Mouse (Mus musculus): ENCODE measurements around the gene Vamp5. TPM values are rescaled to one million over a fixed set of nuclear protein-coding genes. Genes with fewer than 3 reads are reported as not detected.

Vamp5 gene
- total RNA-seq (2014; fragmentation: Nextera tagmentation) (420 and 424 TPM in 2 replicates), total RNA-seq (2017) (125 and 132 TPM in 2 replicates)

GRCm38 (mm10) chr6:72380131-72380770 is at the start of gene Vamp5:
Vamp5 (minus strand) TSS chr6:72380468.
- ATAC-seq (replicated peaks; ENCODE audit: low FRiP score, low TSS enrichment, poor library complexity, severe bottlenecking) = peak; percentile 72

DNA sequence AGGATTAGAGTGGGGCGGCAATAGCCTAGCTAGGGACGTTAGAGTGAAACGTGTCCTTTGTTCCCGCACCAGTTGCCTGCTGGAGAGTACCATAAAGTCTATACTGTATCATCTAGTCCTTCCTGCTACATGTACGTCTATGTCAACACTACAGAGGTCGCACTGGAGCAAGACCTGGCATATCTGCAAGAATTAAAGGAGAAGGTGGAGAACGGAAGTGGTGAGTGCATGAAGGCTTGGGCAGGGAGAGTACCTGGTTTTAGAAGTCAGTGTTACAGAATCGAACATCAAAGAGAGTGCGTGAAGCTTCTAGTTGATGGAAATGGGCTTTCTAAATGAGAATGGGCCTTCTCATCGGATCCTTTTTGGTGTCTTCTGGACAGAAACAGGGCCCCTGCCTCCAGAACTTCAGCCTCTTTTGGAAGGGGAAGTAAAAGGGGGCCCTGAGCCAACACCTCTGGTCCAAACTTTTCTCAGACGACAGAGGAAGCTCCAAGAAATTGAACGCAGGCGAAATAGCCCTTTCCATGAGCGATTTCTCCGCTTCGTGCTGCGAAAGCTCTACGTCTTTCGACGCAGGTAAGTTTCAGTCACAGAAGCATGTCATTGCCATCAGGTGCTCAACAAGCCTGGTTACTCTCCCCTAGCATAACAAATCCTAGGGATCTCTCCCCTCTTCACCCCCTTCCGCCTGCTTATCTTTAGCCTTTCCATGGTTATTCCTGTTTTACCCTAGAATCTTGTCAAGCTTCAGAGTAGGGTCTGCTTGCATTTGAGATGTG is 49.0 kb upstream of the Vamp5 start:
- ATAC-seq (replicated peaks; ENCODE audit: low FRiP score, low TSS enrichment, poor library complexity, severe bottlenecking) = no peak

GRCm38 (mm10) chr6:72428036-72428435 is 47.8 kb upstream of the Vamp5 start:
- peak; percentile 49 for ATAC-seq (replicated peaks; ENCODE audit: low FRiP score, low TSS enrichment, poor library complexity, severe bottlenecking)

DNA sequence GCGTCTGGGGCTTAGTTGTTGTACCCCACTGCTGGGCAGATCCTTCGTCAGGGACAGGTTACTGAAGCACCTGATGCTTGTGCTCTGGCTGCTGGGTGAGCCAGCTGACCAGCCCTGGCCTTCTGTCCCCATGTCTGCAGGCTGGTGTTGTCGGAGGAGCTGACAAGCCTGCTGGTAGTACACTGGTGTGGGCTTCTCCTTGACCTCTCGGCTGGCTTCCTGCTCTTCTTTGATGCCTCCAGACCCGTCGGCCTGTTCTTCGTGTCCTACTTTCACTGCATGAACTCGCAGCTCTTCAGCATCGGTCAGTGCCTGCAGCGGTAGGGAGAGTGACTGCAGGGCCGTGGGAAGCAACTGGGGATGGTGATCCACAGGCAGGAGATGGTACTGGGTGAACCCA is 45.4 kb upstream of the Vamp5 start:
- no peak for ATAC-seq (replicated peaks; ENCODE audit: low FRiP score, low TSS enrichment, poor library complexity, severe bottlenecking)

GRCm38 (mm10) chr6:72420901-72421300 is 40.6 kb upstream of the Vamp5 start:
- ATAC-seq (replicated peaks; ENCODE audit: low FRiP score, low TSS enrichment, poor library complexity, severe bottlenecking) = no peak

- ATAC-seq (replicated peaks; ENCODE audit: low FRiP score, low TSS enrichment, poor library complexity, severe bottlenecking) = no peak
Observed at GRCm38 (mm10) chr6:72419806-72420205, 39.5 kb upstream of the Vamp5 start.

GRCm38 (mm10) chr6:72418279-72418678 is 38.0 kb upstream of the Vamp5 start:
- no peak for ATAC-seq (replicated peaks; ENCODE audit: low FRiP score, low TSS enrichment, poor library complexity, severe bottlenecking)

DNA sequence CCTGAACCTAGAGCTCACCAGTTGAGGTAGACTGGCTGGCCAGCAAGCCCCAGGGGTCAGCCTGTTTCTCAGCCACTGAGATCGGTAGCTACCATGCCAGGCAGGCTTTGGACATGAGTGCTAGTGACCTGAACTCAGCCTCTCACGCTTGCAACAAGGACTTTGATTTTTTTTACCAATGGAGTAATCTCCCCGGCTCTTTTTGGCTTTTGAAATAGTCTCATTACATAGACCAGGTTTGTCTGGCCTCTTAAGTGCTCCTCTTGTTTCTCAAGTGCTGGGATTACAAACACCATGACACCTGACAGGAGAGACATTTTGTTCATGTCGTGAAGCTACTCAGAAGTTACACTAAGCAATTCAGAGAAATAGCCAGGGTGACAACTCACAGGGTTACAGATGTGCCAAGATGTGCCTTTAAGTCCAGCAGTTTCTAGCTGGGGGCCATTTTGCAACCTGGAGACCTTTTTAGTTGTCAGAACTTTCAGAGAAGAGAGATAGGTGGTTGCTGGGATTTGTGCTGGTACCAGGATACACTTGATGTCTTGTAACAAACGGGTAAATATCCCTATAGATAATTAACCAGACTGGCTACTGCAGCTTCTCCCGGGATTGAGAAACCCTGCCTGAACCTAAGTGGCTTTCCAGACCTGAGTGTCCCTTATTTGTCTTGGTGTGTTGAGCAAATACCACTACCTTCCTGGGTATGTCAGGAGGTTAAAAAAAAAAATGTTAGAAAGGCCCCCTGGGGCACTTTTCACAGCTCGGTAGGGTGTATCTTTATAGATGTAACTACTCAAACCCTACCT is 35.9 kb upstream of the Vamp5 start:
- ATAC-seq (replicated peaks; ENCODE audit: low FRiP score, low TSS enrichment, poor library complexity, severe bottlenecking) = no peak

DNA sequence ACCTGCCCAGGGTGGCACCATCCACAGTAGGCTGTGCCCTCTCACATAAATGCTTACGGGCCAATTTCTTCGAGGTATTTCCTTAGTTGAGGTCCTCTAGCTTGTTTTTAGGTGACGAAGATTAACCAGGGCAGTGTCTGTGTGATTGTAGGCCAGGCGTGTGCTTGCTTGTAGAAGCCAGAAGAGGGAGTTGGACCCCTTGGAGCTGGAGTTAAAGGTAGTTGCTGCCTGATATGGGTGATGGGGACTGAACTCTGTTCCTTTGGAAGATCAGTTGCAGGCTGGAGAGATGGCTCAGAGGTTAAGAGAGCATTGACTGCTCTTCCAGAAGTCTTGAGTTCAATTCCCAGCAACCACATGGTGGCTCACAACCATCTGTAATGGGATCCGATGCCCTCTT is 34.9 kb upstream of the Vamp5 start:
- no peak; the same call in 1 of the 2 replicates for ATAC-seq (replicated peaks; ENCODE audit: low FRiP score, low TSS enrichment, poor library complexity, severe bottlenecking)

- peak; percentile 94 for ATAC-seq (replicated peaks; ENCODE audit: low FRiP score, low TSS enrichment, poor library complexity, severe bottlenecking)
Observed at GRCm38 (mm10) chr6:72414076-72414756, 33.9 kb upstream of the Vamp5 start, which contains the start of gene Ggcx. Ggcx (plus strand) TSS chr6:72414308.

DNA sequence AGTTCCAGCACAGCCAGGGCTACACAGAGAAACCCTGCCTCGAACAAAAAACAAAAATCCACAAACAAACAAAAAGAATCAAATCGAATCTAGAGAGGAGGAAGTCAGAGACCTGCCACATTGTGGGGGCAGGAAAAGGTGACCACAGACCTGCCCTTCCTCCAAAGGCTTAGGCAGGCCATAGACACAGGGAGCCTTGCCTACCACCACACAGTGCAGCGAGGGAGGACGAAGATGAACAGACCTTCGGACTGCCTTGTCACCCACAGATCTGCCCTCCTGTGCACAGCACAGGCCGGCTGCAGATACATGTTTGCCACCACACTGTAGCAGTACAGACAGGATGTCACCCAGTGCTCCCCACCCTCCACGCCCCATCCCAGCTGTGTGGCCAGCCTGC is 30.2 kb upstream of the Vamp5 start:
- ATAC-seq (replicated peaks; ENCODE audit: low FRiP score, low TSS enrichment, poor library complexity, severe bottlenecking) = no peak

DNA sequence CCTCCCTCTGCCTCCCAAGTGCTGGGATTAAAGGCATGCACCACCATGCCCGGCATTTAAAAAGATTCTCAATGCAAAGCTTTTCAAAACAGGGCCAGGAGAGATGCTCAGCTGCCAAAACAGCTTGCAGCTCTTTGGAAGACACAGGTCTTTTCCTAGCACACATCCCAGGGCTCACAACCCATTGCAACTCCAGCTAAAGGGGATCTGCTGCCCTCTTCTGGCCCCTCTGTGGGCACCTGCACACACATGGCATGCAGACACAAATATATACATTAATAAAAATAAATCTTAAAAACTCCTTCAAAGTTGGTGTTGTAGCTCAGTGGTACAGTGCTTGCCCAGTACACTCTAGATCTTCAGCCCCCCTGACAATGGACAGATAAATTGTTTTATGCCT is 29.7 kb upstream of the Vamp5 start:
- ATAC-seq (replicated peaks; ENCODE audit: low FRiP score, low TSS enrichment, poor library complexity, severe bottlenecking) = no peak

- ATAC-seq (replicated peaks; ENCODE audit: low FRiP score, low TSS enrichment, poor library complexity, severe bottlenecking) = no peak
Observed at GRCm38 (mm10) chr6:72409567-72409966, 29.3 kb upstream of the Vamp5 start.

DNA sequence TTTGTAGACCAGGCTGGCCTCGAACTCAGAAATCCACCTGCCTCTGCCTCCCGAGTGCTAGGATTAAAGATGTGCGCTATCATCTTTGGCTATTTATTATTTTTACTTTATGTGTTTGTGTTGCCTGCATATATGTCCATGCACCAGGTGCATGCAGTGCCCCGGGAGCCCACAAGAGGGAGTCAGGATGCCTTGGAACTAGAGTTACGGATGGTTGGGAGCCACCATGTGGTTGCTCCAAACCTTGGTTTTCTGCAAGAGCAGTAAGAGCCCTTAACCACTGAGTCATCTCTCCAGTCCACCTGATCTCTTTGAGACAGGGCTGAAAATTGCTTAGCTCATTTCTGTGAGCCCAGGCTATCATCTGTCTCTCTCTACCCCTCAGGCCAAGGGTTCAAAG is 26.9 kb upstream of the Vamp5 start:
- ATAC-seq (replicated peaks; ENCODE audit: low FRiP score, low TSS enrichment, poor library complexity, severe bottlenecking) = peak; percentile 96

- no peak for ATAC-seq (replicated peaks; ENCODE audit: low FRiP score, low TSS enrichment, poor library complexity, severe bottlenecking)
Observed at GRCm38 (mm10) chr6:72405356-72405755, 25.1 kb upstream of the Vamp5 start.

DNA sequence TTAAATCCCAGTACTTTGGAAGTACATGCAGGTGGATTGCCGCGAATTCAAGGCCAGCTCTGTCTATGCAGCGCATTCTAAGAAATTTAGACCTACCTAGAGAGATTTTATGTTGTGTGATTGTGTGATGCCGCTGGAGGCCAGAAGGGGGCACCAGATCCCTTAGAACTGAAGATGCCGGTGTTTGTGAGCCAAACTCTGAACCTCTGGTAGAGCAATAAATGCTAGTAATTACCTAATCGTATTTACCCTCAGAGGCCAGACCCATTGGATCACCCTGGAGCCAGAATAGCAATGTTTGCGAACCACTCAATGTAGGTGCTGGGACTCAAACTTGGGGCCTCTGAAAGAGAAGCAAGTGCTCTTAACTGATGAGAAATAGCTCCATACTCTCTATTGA is 21.6 kb upstream of the Vamp5 start:
- peak; percentile 72 for ATAC-seq (replicated peaks; ENCODE audit: low FRiP score, low TSS enrichment, poor library complexity, severe bottlenecking)

DNA sequence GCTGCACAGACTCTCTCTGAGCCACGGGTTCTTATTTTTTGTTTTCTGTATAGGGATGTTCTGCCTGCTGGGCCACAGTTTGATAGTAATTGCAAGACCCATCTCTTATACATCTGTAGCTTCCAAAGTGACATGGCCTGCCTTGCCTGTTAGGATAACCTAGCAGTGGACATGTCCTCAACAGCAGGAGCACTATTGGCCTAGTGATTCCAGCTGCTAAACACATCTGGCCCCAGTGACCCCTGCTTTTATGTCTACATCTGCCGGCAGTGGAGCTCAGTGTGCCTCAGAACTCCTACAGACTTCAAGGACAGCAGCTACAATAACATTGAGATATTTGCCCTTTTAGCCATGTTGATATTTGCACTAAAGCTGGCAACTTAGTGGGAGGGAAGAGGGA is 19.7 kb upstream of the Vamp5 start:
- ATAC-seq (replicated peaks; ENCODE audit: low FRiP score, low TSS enrichment, poor library complexity, severe bottlenecking) = no peak

DNA sequence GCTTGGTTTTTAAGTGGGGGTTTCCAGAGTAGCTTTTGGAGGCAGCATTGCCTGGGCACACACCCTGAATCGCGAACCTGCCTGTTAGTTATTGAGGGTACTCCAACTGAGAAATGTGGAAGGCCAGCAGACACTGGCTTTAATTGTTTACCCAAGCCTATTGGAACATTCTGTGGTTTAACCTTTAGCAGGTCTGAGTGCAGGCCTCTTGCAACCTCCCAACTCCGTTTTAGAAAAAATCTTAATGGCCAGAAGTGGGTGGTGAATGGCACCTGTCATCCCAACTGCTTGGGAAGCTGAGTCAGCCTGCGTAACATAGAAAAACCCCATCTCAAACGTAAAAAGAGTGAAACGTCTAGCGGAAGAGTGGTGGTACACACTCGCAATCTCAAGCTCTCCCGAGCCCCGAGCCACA is 16.6 kb upstream of the Vamp5 start:
- no peak for ATAC-seq (replicated peaks; ENCODE audit: low FRiP score, low TSS enrichment, poor library complexity, severe bottlenecking)

- ATAC-seq (replicated peaks; ENCODE audit: low FRiP score, low TSS enrichment, poor library complexity, severe bottlenecking) = no peak
Observed at GRCm38 (mm10) chr6:72392341-72392740, 12.1 kb upstream of the Vamp5 start.

Measured in megakaryocyte-erythroid progenitor cell, adult 5-6 weeks (primary cell).